Mouse (Mus musculus) cortical plate, adult 2 months (tissue): ENCODE measurements around the gene Psmb7.

ENCODE experiments used
- CTCF ChIP-seq: fragments of 200-500 bp; IDR thresholded peaks from 2 replicates; pipeline ENCODE4 v1.5.1; 2011; ENCODE audit warnings: mild to moderate bottlenecking, control low read depth, low read length; ENCODE audit not compliant: insufficient read depth; ENCODE audit errors: extremely low read depth
- POLR2A ChIP-seq: fragments of 200-500 bp; IDR thresholded peaks from 2 replicates; pipeline ENCODE4 v1.6.1; 2011; ENCODE audit warnings: mild to moderate bottlenecking, low read length, control low read depth; ENCODE audit not compliant: insufficient read depth; ENCODE audit errors: extremely low read depth

- TF ChIP-seq POLR2A (no peak), CTCF (no peak)
Observed at GRCm38 (mm10) chr2:38586733-38587132, 57.2 kb downstream of the Psmb7 start.
